Mouse (Mus musculus) heart, adult 8-10 months (tissue): ENCODE measurements around the gene Timm10. TPM values are rescaled to one million over a fixed set of nuclear protein-coding genes. Genes with fewer than 3 reads are reported as not detected.
"Not testable (repeated sequence)": the region's sequence is repeated elsewhere in the genome, so short reads cannot be mapped to it uniquely, and the experiment has no call there.

Experiments
- DNase-seq: peaks from one replicate; pipeline ENCODE4 v3.0.0; 2022; ENCODE audit warnings: low spot score
- total RNA-seq, 4 experiments: library from RNA; stranded (reverse); gene quantifications; 2 replicates each; pipeline ENCODE4 v1.2.4; 2022

Gene Timm10
- total RNA-seq: 100 to 1,000 TPM; 119 to 134 (median 122) TPM

DNA sequence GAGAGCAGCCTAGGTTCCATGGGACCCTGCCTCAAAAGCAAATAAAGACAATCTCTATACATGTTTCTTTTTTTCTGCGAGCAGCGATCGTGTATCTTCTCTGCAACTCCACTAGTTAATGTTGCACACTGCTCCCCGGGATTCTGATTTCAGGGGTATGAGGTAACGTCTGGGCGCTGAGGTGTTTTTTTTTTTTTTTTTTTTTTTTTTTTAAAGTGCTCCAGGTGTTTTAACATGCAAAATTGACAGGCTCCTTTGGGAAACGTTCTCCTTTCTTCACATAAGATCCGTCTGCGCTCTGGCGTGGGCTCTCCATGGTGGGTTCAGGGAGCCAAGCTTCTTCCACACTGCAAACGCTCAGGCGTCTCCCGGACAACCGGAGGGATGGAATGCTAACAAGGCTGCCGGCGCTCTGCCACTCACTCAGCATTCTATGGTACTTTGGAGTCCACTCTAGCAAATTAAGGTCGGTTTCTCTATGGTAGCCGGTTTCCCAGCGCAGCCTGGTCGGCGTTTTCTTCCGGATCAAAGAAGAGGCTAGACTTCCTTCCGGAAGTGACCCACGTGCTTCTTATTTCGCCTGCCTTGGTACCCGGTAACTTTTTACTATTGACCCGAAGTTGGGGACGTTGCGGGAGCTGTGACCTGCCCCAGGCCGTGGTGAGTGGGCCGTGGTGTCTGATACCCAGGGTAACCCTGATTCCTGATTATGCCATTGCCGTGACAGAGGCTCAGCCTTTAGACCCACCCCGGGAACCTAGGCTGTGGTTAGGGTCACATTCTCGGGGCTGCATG, at the start of gene Timm10:
TSS of gene Timm10 (plus strand) at position 510 of the 795 bp plus-strand sequence.
- peak; percentile 92 for DNase-seq

DNA sequence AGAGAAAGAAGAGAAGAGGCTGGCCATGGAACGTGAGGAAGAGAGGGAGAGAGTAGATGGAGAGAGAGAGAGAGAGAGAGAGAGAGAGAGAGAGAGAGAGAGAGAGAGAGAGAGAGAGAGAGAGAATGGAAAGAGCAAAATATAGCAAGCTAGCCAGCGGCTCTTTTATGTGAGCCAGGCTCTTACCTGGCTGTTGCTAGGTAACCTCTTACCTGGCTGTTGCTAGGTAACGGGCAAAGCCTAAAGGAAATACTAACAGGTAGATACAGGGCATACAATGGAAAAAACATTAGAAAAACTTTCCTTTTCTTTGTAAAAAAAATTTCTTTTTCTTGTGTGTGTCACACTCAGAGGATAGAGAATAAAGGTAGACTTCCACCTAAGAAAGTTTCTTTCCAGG, 49.1 kb upstream of the Timm10 start:
- DNase-seq: no peak

DNA sequence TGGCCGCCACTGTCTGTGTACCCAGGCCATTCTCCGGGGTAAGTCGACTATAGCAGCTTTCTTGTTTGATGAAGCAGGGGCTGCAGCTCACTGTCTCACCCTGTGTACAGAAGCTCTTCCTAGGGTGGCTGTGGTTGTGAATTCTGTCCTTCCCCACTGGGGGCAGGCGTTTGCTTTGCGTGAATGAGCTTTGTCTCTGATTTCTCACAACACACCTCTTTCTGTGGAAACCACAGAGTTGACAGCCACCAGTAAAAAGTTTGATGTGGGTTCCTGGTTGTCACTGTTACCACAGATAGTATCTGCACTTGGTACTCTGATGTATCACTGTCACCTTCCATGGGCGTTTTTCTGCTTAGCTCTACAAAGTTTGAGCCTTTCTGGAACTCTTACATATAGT, 47.6 kb upstream of the Timm10 start:
- DNase-seq: no peak

DNA sequence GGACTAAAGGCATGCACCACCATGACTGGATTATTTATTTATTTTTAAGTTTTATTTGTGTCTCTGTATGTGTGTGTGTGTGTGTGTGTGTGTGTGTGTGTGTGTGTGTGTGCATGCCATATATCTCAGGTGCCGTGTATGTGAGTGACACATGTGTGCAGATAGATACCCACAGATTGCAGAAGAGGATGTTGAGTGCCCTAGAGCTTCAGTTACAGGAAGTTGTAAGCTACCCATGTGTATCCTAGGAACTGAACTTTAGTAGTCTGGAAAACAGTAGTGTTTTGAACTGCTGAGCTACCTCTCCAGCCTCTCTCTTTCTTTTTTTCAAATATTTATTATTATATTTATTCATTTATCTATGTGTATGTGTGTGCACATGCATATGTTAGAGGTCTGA, 43.5 kb upstream of the Timm10 start:
- no peak for DNase-seq

DNA sequence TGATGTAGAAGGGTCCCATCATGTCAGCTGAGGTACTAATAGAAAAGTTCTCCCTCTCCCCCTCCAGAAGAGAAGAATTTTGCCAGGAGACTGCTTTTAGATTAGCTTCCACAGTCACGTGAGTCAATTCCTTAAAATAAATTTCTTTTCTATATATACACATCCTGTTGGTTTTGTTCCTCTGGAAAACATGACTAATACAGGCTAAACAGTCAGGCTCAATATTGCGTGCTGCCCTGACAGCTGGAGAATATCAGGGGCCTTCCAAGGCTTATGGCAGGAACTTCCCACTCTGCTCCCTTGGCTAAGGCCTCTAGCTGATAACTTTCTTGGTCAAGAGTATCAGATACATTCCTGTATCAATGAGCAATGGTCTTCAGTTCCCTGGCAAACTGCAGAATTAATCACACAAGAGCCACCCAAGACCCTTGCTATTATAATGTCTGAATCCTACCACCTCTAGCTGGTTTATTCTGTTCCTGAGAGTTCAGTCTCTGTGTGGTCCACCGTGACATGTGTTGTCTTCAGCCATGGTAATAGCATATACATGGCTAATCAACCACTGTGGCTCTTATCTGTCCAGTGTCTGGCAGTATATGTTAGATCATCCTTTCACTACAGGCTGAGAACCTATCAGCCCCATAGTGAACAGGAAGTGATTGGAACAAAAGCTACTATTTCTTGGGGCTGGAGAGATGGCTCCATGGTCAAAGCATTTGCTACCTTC, 42.8 kb upstream of the Timm10 start:
- peak; percentile 54 for DNase-seq

DNA sequence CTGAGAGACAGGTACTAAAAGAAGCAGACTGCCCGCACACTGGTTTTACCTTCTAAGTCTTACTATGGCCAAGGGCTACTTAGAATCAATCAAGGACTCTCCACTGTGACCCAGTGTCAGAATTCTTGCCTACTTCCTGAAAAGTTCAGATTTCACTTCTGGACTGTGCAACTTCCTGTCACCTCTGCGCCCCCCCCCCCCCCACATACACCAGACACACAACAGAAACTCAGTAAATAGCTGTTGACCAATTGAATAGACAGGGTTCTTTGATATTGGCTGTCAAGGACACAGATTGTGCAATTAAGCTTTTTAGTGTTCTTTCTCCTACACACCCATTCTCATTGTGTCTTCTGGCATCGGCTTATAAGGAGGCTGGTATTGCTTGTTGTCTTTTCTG, 38.5 kb upstream of the Timm10 start:
- no peak for DNase-seq

DNA sequence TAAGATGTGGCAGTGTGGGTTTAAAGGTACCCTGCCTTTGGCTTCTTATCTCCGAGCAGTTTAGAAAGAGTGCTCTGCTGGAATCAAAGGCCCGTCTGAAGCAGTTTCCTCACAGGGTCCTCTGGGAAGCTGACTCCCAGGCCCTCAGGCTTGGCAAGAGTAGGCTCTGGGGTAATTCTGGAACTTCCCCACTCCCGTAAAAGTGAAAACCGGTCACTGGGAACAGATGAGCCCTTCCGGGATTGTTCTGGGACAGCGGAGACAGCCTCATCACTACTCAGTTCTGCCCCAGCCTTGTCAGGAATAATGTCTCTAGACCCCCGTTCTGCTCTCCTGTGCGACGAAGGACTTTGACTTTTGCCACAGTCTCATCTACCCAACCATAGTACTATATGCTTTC, 36.4 kb upstream of the Timm10 start:
- DNase-seq: peak; percentile 26

DNA sequence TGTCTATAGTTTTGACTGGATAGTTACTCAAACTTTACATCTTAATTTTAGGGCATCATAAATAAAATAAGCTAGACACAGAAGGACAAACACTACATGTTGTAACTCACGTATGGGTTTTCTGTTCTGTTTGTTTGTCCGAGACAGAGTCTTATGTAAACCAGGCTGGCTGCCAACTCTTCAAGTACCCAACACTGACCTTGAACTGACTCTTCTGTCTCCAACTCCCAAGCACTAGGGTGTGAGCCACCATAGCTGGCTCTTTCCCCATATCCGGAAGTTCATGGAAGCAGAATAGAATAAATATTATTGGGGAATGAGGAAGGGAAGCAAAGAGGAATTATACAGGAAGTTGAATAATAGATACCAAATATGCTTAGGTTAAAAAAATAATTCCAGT, 34.3 kb upstream of the Timm10 start:
- peak; percentile 41 for DNase-seq

DNA sequence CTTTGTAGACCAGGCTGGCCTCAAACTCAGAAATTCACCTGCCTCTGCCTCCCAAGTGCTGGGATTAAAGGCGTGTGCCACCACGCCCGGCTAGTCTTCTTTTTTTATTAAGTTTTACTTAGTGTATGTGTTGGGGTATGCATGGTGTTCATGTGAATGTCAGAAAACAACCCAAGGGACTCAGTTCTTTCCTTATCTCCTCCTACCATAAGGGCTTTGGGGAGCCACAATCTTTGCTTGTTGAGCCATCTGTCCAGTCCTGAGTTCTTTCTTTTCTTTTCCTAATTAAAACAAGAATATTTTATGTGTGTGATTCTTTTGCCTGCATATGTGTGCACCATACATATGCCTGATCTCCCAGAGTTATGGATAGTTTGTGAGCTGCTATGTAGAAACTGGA, 33.6 kb upstream of the Timm10 start:
- DNase-seq: no peak

DNA sequence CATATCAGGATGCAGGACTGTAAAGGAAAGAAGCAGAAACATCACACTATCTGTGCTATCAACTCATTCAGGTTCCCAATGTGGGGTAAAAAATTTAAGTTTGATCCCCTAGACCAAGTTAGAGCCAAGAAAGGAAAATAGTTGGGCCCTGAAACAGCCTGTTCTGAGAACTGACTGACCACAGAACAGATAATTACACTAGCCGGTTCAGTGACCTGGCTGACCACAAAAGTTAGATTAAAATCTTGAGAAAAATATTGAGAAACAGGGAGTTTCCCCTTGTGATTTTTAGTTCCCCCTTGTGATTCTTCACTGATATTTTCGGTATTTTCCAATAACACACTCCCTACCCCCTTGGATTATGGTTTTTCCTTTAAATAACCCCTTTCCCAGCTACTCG, 32.9 kb upstream of the Timm10 start:
- DNase-seq: no peak

DNA sequence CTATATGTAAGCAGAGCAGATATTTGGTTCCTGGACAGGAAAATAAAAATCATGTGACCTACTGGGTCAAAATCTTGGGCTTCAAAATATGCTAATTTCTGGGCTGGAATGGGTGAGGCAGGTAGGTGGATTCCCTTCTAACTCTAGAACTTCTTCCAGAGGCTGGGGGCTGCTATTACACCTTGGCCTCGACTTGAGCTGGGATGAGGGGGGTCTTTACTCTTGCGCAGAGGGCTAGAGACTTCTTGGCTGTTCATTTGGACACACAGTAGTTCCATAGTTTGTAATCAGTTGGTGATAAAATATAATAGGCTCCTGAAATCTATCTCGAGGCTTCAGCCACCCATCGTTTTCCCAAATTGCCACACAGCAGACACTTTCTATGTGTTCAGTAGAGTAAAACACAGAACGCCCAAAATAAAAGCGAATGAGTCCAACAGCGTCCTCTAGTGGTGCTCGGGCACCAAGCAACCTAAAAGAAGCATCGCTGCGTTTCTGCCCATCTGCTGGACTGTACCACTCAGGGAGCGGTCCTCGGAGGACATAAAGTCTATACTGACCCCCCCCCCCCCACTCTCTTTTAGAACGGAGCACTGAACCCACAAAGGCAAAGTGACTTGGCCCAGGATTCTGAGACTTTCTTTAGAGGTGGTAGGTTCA, 28.8 kb upstream of the Timm10 start:
- peak; percentile 82 for DNase-seq

DNA sequence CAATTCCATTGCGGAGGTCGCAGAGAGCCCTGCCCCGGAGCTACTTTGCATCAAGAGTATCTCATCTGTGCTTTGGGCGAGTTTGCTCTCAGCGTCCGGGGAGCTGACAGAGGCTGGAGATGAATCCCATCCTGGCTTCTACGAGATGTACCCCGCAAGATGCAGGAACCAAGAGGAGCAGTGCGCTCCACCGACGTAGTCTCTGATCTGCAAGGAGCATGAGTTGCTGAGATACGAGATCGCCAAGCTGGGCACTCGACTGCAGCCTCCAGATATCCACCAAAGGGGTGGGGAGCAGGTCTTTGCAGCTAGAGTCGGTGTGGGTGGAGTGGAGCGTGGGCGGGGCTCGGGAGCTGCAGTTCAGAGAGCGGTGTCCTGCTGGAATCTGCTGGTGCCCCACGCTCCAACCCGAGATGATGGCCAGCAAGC, 28.3 kb upstream of the Timm10 start, which contains the start of gene Ube2l6:
TSS of gene Ube2l6 (plus strand) at position 336 of the 429 bp plus-strand sequence.
- peak; percentile 63 for DNase-seq

DNA sequence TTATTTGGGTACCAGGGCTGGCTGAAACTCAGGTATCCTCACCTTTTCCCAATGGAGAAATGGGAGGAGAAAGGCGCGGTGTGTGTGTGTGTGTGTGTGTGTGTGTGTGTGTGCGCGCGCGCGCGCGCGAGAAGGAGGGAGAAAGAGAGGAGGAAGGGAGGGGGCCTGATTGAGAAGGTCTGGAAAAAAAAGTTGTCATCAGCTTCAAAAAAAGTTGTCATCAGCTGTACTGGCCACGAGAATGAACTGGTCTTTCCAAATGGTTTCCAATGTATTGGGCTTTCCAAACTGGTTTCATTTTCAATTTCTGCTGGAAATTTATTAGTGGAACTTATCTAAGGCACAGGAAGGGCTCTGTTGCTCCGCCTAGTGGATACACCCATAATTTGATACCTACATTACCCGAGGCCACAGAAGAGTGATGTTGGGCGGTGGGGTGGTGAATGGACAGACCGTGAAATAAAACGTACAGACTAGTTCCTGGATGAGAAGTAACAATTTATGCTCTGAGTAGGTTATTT, 27.7 kb upstream of the Timm10 start:
- DNase-seq: peak; percentile 89

DNA sequence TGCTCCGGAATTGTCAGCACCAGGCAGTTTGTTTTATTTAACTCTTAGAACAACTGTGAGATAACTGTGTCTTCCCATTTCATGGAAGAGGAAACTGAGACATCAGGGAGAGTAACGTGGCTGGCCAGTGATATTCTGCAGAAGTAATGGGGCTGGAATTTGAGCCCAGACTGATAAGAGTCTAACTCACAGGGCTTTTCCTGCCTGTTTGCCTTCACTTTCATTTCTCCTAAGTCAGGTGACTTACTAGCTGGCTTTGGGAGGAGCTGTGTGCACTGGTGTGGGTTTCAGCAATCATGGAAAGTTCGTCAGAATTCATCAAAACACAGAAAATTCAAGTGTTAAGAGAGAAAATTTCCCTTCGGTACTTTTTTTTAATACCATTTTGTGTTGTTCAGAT, 26.5 kb upstream of the Timm10 start:
- no peak for DNase-seq

DNA sequence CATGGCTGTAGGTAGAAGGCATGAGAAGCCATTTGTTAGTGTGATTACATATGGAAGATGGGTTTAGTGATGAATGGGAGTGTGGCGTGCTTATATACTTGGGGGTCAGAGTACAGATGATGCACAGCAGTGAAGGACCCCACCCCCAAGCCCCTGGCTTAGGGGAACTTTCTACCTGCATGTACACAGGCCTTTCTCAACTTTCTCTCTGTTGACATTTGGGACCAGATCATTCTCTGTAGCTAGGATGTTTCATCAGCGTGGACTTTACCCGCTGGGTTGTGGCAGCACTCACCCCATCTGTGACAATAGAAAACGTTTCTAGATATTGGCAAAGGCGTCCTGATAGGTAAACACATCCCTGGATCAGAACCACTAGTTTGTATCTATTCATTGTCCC, 25.6 kb upstream of the Timm10 start:
- not testable (repeated sequence) for DNase-seq

DNA sequence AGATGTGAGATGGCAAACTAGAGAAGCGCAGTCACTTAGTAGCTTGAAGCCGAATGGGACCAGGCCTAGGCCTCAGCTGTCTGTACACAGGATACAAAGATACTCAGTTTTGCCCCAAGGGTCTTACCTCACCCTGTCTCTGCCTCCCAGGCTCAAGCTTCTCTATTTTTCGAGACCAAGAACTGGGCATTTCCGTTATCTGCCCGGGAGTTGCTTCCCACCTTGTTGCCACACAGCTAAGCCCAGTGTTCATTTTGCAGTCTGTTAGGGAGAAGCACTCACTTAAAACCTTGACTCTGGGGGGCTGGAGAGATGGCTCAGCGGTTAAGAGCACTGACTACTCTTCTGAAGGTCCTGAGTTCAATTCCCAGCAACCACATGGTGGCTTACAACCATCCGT, 22.8 kb upstream of the Timm10 start:
- no peak for DNase-seq

DNA sequence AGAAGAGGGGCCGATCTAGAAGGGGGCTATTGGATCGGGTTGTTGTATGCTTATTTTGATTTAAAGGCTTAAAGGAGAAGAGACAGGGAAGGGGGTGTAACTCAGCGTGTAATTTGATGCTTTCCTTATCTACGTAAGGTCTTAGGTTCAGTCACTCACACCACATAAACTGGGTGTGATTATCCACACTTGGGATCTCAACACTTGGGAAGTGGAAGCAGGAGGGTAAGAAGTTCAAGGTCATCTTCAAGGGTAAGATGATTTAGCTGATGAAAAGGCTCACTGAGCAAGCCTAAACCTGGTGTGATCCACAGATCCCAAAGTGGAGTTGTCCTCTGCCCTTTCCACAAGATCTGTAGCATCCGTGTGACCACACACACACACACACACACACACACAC, 20.3 kb upstream of the Timm10 start:
- no peak for DNase-seq

DNA sequence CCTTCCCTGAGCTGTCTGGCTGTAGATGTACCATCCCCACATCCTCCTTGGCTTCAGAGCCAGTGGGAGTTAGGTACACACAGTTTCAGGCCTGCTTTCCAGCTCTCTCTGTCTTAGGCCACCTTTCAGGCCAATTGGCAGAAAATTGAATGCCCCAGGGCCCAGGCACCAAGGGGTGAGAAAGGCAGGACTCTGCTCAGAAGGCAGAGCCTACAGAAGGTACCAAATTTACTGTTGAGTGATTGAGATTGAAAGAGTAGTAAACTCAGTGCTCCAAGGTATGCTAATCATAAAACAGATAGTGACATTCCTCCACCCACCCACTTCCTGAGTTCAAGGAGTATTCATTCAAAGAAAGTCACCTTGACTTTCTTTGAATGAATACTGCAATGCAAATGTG, 17.5 kb upstream of the Timm10 start:
- DNase-seq: no peak

DNA sequence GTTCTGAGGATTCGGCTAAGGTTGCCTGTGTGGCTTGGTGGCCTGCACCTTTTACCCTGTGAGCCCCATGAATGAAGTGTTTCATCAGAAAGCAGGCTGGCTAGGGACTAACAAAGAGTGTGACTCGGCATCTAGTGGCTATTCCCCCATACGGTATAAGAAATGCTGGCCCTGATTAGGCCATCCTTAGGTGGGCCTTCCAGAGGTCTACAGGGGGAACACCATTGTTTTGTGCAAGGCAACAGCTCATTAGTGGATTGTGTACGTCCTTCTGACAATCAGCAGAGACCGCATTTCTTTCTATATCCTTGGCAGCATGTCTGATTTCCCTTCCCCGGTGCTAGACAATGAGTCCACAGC, 16.3 kb upstream of the Timm10 start:
- no peak for DNase-seq

DNA sequence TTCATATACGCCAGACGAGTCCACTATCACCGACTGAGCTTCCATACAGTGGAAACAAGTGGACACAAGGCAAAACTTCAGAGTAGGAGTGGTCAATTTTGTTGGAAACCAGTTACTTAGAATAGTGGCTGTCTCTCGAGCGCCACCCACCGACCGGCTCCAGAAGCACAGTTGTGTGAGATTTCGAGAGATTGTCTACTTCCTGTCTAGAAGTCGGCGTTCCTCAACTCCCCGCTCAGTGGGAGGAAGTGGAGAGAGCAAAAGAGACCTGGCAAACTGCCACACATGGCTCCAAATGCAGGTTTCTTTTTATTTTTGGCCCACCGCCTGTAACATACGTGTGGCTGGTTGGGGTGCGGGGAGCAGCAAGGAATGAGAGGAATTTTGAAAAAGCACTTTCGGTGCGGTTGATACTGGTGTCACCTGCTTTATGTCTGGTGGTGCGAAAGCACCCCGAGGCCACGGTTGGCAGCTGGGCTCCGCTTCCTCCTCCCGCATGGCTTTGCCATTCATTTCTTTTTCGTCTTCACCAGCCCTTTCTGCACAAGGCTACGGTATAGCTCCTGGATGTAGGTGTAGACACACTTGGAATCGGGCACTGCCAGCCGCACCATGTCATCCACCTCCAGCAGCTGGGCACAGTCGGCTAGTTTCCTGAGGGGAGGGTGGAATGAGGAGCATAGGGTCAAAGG, 15.8 kb upstream of the Timm10 start:
- DNase-seq: peak; percentile 85

DNA sequence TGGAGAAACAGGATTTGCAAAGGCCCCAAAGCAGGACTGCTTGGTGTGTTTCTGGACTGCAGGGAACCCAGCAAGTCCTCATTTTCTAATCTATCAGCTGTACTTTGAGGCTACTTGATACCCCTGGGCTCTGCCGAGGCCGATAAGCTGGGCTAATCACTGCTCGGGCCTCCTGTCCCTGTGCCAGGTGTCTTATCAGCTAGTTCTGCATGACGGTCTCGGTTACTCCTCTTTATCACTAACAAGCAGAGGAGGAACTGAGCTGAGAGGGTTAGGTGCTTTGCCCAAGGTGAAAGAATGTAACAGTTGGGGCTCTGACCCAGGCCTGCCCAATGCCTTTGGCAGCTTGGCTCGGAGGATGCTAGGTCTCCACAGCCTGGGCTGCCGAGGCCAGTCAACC, 14.9 kb upstream of the Timm10 start:
- no peak for DNase-seq

DNA sequence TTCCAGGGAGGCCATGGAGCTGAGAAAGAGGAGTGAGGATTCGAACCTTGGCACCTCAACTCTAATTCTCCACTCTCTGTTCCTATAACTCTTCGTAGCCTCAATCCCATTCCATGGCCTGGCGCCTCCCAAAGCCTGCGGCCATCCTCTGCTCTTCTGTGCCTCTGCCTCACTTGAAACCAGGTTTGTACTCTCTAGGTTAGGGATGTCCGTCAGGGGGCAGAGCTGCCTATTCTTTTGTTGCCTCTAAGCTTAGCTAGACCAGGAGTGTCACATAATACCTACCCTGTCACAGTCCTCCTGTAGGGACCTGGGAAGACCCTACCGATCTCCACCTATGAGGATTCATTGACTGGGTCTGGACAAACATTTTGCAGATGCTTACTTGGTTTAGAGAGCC, 14.1 kb upstream of the Timm10 start:
- DNase-seq: no peak
